Mouse (Mus musculus) cerebellum, postnatal 36 days (tissue): ENCODE results near the gene Glrp1.

Source experiments
- DNase-seq, 2 experiments: peaks; one replicate each; pipeline ENCODE4 v3.0.0; 2021 to 2022; ENCODE audit warnings: mixed read lengths in 2 of 2

Glrp1 gene

DNA sequence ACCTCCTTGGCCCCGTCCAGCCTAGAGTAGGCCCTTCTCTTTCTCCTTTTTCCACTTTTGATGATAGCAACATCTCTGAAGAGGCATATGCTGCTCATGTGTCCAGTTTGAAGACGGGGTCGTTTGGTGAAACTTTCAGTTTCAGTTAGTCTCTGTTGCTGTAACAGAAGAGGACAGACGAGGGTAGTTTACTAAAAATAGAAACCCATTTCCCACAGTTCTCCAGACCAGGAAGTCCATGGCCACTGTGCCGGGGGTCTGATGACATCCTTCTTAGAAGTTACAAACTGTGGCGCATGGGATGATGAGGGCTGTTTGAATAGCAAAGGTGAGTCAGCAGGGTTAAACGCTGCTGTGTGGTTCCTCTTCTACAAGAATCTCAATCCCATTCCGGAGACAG is at the start of gene Glrp1:
TSS of gene Glrp1 (minus strand) at position 278 of the 400 bp plus-strand sequence.
- no peak for DNase-seq

DNA sequence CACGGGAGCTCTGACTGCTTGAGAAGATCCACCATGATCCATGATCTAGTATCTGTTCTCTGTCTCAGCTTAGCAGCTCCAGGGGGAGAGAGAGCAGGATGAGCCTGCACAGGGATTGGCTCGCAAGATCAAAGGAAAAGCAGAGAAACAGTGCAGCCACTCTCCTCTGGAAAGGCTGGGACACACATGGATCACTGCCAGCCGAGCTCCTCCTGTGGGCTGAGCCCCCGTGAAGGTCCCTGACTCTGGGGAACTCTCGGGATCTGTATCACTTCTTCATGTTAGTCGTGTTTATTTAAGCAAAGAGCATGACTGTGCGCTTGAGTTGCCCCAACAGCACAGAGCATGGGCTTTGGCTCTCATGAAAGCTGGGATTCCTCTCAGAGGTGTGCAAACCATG is 49.4 kb upstream of the Glrp1 start:
- DNase-seq = no peak

DNA sequence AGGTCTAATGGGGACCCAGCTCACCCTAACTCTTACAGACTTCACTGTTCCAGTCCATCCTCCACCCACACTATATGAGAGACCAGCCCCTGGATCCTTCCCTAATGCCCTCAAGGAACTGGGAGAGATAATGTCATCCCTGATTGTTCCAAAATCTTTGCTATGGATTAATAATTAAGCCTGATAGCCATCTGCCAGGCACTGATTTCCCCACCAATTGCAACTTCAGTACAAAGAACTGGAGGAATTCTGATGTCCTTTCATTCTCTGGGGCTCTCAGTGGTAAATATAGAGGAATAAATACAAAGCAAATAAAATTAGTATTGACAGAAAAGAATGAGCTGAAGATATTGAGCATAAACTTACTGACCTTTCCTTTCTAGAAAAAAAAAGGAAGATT is 48.9 kb upstream of the Glrp1 start:
- no peak for DNase-seq

DNA sequence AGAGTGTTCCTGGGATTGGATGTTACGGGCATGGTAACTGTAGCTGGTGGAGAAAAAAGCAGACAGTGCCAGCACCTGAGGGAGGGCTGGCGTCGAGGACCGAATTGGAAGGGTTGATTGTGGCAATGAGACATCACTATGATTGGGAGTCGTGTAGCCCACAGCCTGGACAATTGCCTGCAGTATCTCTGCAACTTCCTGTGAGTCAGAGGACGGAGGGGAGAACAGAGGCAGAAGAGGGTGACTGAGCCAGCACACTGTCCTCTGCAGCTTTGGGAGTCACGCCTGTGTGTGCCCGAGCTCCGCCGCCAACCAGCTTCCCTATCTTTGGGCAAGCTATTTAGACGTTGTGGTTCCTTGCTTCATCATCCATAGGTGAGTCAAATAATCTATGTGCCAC is 46.5 kb upstream of the Glrp1 start:
- DNase-seq = no peak

DNA sequence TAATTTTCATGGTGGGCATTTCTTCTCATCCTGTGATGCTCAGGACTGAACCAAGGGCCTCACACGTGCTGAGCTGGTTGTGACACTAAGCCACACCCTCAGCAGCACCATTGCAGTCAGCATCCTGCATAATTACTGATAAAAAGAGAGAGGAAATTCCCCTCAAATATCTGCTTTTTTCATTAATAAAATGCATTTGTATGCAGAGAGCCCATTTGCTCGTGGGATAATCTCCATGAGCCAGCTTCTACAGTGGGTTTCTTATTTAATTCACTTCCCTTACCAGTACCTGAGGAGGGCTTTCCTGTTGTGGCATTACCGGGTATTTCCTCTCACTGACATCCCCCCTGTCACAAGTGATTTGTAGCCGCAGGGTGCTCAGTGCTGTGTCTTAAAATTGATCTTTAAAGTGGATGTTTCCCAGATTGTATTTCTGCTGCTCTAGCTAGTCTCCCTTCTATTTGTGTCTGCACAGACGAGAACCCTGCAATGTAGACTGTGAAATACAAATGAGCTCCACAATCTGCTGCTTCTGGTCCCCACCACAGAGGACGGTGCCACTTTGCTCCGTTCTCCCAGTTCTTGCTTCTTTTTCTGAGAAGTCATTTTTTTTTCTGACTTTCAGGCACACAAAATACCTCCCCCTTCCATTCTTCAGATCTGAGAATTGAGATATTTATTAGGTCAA is 43.8 kb upstream of the Glrp1 start:
- DNase-seq = no peak

DNA sequence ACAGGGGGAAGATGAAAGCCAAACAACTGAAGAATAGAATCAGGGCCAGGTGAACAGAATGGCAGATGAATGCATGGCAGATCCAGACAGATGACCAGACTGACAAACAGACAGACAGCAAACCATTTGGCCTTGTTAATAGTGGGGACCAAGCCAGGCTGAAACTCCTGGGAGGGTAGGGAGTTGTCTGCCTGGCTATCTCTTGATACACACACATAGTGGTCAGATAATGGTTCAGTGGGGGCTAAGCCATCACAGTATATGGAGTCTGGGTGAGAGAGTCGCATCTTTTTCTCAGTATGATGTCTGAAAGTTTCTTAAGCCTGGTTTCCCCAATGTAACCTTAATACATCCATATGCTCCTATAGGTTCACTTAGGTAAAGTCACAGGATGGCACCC is 39.4 kb upstream of the Glrp1 start:
- DNase-seq = no peak

DNA sequence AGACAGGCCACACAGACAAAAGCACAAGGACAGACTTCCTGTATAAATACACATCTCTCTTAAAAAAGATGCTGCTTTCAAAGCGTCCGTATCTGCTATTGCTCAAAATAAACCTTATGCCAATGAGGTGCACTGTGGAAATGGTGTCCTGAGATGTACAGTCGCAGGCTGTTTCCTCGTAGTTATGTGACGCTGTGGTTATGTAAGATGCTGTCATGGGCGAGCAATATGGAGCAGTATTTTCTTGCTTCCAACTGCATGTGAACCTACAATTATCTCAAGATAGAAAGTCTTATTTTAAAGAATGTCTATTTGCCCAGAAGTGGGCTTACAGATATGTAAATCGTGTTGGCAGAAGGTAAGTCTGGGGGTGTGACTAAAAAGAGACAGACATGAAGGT is 37.3 kb upstream of the Glrp1 start:
- DNase-seq = no peak

DNA sequence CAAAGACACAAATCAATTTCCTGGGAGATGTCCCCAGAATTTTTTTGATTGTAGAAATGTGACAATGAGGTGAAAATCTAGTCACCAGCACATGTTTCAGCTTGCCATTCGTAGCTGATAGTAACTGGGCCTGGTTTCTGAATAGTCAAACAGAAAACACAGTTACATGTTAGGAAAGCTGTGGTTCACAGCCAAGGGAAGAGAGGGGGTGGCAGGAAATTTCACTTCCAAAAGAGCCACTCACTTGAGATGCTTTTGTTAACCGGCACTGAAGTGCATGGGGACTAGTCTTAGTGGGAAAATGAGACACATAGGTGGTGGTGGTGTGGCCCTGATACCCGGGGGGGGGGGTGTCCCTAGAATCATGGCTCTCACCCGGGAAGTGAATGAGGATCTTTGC is 33.7 kb upstream of the Glrp1 start:
- DNase-seq = no peak

DNA sequence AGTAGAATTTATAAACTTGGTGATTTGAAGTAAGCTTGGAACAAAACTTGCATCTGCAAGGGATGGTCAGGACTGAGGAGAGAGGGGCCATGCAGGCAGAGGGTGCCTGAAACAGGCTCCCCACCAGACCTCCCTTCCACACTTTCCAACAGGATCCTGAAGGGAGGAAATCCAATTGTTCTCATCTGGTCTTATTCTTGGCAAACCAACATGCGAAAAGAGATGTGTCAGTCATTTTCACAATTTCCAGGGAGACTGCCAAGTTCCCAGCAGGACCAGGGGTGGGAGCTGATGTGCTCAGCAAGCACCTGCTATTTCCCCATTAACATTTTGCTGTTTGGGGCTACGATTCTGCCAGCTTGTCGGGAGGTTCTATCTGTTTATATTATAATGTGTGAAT is 30.0 kb upstream of the Glrp1 start:
- no peak for DNase-seq

DNA sequence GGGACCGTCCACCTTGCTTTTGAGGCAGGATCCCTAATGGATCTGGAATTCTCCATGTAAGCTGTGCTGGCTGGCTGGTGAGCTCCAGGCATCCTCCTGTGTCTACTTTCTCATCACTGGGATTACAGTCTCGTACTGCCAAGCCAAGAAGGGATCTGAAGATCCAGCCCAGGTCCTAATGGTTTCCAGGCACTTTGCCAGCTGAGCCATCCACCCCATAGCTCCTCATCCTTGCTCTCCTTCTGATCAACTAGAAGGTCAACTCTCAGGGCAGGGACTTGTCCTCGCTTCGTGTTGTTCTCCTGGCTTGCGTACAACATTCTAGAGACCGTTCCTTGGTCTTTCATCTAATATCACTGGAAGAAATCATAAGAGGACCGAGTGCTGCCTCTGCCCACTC is 29.4 kb upstream of the Glrp1 start:
- no peak for DNase-seq

DNA sequence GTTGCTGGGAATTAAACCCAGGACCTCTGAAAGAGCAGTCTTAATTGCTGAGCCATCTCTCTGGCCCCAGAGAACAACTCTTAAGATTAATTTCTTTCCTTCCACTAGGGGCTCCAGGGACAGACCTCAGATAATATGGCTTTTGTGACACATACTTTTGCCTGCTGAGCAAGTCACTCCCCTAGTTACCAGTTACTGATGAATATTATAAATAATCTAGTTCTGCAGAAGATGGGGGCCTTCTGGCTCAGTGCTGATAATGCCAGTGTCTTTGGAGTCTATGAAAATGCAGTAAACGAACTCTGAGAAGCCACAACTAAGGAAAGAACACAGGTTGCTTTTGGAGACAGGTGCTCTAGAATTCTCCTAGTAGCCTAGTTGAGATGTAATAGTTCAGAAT is 26.4 kb upstream of the Glrp1 start:
- no peak for DNase-seq

DNA sequence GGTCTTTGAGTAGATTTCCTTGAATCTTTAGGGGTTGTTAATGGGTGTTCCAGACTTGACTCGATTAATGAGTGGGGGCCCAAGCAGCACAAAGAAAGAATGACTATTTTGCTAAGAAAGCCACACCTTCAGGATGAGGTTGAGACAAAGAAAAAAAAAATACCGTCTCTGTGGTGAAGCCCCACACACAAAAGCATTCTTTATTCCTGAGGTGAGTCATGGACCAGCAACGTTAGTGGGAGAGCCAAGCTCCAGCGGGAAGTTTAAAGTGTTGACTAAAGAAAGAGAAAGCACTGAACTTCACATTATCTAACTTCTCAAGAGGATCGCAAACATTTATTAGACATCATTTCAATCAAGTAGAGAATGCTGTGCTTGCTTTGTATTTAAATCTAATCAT is 24.2 kb upstream of the Glrp1 start:
- DNase-seq = no peak

DNA sequence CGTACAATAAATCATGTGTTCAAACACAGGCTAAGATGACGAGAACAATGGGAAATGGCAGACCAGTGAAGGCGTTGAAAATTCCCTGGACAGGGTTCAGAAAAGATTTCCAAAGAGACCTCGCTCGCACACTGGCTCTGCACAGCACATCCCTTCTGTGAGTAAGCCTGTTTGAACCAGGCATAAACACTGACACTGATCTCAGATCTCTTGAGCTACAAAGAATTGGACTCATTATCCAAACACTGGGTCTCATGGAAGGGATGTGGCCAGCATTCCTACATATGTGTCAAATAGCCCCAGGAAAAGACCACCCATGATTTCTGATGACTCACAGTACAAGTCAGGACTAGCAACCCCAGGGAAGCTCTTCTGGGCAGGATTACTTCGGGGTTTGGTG is 16.3 kb upstream of the Glrp1 start:
- no peak for DNase-seq

DNA sequence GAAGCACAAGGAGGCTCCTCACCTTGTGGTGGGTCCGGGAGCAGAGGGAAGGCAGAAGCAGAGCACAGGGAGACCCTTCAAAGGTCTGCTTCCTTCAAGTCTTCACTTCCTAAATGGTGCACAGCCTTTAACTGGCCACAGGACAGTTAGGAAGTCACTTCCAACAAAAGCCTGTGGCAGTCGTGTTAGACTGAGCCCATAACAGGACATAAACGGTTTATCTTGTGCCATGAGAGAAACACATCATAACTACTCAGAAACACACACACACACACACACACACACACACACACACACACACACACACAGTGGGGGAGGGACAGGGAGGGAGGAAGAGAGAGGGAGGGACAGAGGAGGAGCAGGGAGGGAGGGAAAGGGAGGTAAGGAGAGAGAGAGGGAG is 15.8 kb upstream of the Glrp1 start:
- DNase-seq = no peak

DNA sequence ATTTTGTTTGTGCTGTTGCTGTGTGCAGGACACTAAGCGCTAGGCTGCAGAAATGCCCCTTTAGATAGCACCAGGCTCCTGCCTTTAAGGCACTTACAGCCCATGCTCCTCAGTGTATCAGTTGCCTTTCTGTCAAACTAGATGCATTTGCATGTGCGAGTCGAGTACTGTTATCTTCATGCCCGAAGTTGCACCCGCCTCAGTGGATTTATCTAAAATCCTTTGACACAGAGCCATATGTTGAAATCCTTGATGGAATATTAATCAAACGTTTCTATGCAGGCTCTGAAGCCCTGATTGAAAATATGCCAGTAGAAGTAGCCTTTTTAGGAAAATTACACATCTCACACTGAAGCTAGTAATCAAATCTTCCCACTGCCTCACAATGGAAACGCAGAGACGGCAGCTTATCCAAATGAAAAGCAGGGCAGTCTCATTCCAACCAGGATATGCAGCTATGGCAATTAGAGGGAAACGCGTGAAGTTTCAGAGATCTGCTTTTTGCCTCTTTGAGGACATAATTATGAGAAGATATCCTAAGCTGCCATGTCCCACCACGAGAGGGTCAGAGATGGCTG is 11.4 kb upstream of the Glrp1 start:
- DNase-seq = no peak

DNA sequence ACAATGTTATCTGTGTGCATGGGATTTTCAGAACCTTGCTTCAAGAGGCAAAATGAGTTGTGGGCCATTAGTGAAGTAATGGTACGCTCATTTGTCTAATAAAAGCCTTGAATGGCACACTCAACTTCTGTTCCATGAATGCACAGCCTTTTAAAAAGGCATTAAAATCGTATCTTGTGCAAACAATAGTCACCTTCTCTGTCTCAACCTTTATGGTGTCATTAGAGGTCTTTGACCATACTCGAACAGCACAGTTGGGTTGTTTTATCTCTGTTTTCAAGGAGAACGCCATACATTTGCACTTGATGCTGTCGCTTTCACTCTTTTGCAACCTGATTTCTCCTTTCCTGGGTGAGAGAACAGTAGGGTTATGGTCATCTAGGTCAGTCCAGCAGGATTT is 3.7 kb upstream of the Glrp1 start:
- no peak for DNase-seq

DNA sequence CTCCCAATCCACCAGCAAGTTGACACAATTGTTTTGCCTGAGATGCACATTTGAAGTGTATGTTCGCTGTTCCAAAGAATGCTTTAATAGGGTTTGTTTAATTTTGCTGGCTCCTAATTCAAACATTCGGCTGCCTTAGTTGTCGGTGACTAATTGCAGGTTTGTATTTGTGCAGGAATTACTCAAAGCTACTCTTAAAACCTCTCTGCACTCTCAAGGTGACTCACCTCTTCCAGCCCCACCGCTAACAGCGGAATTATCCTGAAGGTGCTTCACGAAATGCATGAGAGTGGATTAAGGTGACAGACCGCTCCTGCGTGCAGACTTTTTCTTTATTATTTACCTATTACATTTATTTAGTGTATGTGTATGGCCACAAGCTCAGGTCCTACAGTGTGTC is 2.0 kb downstream of the Glrp1 start:
- DNase-seq = no peak

DNA sequence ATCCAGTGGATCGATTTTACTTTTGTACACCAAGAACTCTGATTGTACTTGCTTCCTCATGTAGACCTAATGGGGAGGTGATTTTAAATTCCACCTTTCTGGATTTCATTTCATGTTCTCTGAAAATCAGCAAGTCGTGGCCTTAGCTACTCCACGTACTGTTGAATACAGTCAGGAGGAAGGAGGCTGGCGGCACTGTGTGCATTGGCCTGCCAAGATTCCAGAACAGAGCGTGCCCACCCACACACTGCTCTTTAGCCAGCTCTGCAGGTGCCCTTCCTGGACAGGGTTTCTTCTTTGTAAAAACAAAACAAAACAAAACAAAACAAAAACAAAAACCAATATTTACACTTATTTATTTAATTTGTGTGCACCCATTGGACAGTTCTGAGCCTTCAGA is 2.7 kb downstream of the Glrp1 start:
- peak; percentile 19 to 22 for DNase-seq

DNA sequence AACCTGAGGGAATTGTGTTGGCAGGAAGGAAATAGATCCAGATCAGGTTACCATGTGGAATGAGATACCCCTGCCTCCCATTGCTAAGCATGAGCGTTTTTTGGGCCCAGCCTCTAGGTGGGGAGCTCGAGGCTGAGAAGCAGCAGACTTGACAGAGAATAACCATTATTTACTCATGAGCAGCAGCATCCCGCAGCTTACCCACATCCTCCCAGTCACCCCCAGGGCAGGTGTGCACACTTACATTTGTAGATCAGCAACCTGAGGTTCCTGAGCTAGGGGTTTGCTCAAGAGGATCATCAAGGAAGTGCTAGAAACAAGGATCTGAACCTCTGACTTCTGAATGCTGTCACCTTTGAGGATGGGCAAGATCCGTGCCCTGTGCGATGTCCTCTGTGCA is 3.5 kb downstream of the Glrp1 start:
- DNase-seq = no peak

DNA sequence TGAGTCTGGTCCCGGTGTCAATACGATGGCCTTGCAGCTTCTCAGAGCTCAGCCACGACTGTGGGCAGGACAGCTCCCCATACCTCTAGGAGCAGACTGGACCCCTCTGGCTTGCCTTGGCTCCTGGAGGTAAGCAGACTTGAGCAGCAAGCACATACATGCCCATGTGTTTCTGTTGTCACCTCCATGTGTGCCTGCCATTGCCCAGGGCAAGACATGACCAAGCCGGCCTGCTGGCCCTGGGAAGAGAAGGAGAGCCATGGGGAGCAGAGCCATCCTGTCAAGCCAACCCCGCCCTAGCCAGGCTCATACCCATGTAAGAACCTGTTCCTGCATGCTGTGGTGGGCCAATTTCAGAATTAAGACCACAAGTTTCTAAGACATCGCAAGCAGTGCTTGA is 4.2 kb downstream of the Glrp1 start:
- DNase-seq = no peak

DNA sequence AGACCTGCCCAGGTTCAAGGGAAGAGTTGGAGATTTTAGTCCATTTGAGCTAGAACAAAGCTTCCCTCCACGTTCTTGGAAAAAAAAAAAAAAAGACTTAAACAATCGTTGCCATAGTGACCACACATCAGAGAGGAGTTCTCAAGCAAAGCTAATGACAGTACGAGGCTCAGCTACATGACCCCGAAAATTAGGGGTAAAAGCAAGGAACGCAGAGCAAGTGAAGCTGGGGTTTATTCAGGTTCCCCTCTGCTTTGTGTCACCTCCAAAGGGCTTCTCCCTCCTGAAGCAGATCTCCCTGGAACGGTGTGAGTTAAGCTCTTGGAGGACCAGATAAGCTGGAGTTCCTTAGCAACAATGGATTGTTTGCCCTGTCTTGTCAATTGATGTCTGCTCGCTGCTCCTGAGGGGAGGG is 5.3 kb downstream of the Glrp1 start:
- no peak for DNase-seq

DNA sequence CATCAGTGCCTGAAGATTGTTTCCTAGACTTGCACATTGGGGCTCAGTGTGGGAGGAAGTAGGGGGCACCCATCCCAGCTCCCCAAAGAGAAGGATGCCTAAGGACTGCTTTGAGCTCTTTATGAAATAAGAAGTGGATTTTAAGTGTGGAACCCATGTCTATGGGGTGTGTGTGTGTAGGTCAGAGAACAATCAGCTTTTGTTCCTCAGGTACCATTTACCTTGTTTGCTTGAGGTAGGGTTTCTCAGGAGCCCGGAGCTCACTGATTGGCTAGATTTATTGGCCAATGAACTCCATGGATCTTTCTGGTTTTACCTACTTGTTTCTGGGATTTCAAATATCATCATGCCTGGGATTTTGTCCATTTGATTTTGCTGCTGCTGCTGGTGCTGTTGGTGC is 7.0 kb downstream of the Glrp1 start:
- no peak for DNase-seq

DNA sequence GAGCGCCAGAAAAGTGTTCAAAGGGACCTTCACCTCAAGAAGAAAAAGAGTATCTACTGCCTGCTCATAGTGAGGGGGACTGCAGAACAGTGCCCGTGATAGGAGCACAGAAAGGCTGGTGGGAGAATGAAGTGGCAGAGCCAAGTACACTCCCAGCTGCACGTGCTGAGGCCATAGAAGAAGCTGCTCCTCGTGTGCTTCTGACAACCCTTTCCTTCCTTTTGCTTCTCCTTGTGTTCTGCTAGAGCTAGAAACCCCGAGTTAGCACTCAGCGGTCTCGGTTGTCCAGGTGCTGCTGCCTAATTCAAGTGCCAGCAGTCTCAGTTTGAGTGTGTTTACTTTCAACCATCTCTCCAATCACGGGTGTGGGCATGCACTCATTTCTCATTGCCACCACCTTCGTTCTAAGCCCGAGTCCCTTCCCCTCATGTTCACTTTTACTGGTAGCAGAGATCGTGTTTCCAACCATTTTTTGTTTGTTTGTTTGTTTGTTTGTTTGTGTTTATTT is 10.6 kb downstream of the Glrp1 start:
- no peak for DNase-seq

DNA sequence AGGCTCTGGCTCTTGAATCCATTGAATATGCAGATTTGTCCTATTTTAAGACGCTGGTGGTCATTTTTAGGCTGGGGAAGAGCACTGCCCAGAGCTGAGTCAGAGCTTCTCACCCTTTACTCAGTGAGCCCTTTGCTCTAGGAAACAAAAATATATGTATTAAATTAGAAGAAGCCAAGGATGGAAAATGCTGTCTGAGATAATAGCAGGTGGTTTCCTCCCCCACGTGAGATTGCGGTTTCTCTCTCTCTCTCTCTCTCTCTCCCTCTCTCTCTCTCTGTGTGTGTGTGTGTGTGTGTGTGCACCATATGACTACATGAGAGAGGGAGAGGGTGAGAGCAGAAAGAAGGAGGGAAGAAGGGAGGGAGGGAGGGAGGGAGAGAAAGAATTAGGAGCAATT is 12.5 kb downstream of the Glrp1 start:
- DNase-seq = no peak

DNA sequence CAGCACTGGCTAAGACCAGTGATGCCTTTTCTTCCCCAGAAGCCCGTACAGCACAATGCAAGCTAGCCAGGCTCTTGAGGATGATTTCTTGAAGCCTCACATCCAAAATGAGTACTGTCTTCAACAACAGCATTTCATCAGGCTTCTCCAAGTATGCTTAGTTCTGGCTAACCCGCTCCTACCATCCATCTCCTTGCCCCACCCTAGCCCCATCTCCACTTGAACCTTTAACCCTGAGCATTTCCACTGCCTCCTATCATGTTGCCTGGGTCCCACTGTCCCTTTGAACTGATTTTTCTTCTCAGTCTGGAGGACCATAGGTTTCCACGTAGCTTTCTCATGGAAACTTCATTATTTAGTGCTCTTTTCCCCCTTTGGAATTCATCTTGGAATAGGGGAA is 17.5 kb downstream of the Glrp1 start:
- DNase-seq = no peak
